Mouse (Mus musculus): ENCODE results near the gene Tmem151b. TPM values are rescaled to one million over a fixed set of nuclear protein-coding genes. Genes with fewer than 3 reads are reported as not detected.

Tmem151b gene
- polyA plus RNA-seq, 1 experiment from 2014 or later = 14.5 TPM

DNA sequence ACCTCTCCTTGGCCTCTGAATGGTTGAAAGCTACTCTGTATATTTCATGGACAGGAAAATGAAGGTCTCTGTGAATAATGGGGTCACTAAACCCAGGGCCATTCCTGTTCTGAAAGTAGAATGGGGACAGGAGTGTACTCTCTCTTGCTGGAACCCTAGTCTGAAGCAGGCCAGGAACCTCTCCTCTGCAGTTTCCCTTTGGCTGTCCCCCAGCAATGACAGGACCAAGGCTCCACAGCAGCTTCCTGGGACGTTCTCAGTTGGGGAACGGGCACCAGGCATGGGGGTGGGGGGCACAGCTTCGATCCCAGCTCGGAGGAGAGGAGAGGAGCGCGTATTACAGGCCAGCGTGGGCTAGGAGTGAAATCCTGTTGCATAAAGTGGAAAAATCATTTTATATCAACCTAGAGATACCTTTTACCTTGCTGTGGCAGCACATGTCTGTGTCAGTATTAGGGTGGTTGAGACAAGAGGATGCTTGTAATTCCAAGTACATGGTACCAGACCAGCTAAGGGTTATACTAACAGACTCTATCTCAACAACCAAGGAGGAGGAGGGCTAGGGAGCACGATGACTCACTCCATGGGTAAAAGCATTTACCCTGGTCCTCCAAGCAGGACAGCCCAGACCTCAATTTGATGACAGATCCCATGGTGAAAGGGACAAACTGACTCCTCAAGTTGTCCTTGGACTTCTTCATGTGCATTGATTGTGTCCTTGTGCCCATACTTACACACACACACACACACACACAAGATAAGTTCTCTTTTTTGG is 25.8 kb upstream of the Tmem151b start:
- in situ Hi-C loops (cut with MboI; ENCODE audit: low pct_unique_long_range_greater_than_20kb) = no loop called here
- ATAC-seq (no peak), DNase-seq (ENCODE audit: low read depth, low spot score) (no peak)
- H3K27me3 ChIP-seq = no peaks in the 10 kb centered on the region
- ChIA-PET CTCF (interaction anchor here (0.6 to 1.7 kb wide), 5 partner anchors 9 to 82 kb away, joined by 3 to 7 read pairs (median 3); partner anchors contain the start of gene Slc35b2), POLR2A (interaction anchor here (0.6 to 0.7 kb wide), 5 partner anchors 10 to 1043 kb away, joined by 3 to 4 read pairs (median 4); no protein-coding TSS in a partner anchor)
- TF ChIP-seq CTCF (IDR thresholded peaks at IDR 0.05) = no peak

DNA sequence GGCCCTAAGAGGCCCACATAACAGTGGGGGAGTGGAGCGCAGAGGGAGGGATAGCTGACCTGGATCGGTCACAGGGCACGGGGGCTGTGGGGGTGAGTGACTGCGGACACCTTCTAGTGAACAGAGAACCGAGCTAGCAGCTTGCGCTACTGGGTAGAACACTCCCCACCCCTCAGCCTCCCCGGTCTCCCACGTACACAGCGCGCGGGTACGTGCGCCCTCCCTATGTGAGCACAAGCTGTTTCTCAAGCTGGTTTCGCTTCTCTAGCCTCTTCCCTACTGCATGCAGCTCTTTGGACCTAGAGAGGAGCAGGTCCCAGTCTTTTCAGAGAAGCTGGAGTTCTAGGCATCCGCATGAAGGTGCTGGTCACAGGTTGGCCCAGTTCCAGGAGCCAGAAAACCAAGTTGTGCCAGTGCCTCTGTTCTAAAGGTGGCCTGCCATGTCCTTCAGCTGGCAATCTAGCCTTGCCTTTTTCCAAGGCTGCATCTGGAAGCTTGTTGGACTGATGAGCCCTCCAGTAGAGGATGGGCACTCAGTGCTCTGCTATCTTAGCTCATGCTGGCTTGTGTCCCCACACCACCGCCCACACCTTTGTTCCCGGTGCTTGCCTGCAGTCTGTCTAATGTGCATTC is 24.8 kb upstream of the Tmem151b start:
- in situ Hi-C loops (cut with MboI; ENCODE audit: low pct_unique_long_range_greater_than_20kb) = no loop called here
- ATAC-seq (no peak), DNase-seq (ENCODE audit: low read depth, low spot score) (no peak)
- ChIA-PET POLR2A (interaction anchor here (0.6 to 1.0 kb wide), 6 partner anchors 10 to 277 kb away, joined by 3 to 7 read pairs (median 4); partner anchors contain the start of gene Slc35b2), CTCF (interaction anchor here (1.0 to 1.7 kb wide), 4 partner anchors 8 to 83 kb away, joined by 3 to 7 read pairs (median 4); partner anchors contain the start of gene Slc35b2)
- H3K27me3 ChIP-seq = no peaks in the 10 kb centered on the region
- TF ChIP-seq CTCF (IDR thresholded peaks at IDR 0.05) = no peak

DNA sequence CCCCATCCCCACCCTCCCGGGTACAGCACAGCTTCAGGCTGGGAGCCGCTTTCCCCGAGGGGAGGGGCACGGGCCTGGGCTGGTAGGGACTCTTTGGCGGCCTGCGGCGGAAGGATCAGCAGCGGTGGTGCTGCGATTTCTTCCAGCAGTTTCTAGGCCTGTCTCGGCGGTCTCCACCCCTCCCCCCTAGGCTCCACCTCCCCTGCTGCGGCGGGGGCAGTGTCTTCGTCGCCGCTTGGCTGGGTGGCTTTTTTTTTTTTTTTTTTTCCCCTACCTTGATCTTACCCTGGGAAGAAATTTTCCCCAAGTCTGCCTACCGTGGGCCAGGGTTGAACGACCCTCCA is 24.3 kb upstream of the Tmem151b start:
- DNase-seq (ENCODE audit: low read depth, low spot score) (no peak), ATAC-seq (peak; percentile 53)
- ChIA-PET POLR2A (interaction anchor here (0.7 to 1.1 kb wide), 8 partner anchors 9 to 278 kb away, joined by 3 to 7 read pairs (median 4); partner anchors contain the start of gene Slc35b2), CTCF (interaction anchor here (1.4 to 1.7 kb wide), 2 partner anchors 10 to 19 kb away, joined by 3 to 7 read pairs; partner anchors contain the start of gene Slc35b2)
- in situ Hi-C loops (cut with MboI; ENCODE audit: low pct_unique_long_range_greater_than_20kb) = no loop called here
- no peak for TF ChIP-seq CTCF (IDR thresholded peaks at IDR 0.05)
- H3K27me3 ChIP-seq = no peaks in the 10 kb centered on the region

DNA sequence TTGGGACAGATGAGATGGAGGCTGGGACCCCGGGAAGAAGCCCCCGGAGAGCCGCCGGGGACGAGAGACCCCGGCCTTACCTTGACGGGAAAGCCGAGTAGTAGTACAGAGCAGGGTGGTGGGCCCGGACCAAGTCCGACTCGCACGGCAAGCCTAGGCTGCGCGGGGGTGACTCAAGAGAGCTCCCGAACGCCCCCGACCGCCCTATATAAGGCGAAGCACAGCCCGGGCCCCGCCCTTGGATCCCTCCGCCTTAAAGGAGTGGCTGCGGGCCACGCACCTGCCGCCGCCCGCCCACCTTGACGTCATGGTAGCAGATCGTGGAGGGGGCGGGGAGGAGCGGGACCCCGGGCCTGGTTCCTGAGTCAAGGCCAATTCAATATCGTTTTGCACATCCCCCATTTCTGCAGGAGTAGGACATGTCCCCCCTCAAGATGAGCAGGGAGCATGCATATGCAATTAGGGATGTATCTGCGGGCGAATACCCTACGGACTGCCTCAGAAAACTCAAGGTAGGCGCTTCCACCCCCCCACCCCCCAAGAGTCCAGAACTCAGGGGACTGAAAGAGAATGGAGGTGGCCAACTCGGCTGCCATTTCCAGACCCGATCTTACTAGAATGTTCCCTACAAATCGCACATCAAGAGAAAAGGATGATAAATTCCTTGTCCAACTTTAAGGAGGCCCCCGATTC is 23.8 kb upstream of the Tmem151b start, which contains the start of gene Hsp90ab1:
Hsp90ab1 (minus strand) TSS at position 185 of the 693 bp plus-strand sequence.
- CTCF ChIA-PET = no interaction called here
- POLR2A ChIA-PET = interaction anchor here (0.7 to 2.0 kb wide), 6 partner anchors 9 to 23 kb away, joined by 3 to 7 read pairs (median 4); partner anchors contain the start of genes Nfkbie and Slc35b2
- TF ChIP-seq CTCF (IDR thresholded peaks at IDR 0.05) = no peak
- DNase-seq (ENCODE audit: low read depth, low spot score) (no peak), ATAC-seq (peak; percentile 47)
- H3K27me3 ChIP-seq = no peaks in the 10 kb centered on the region
- in situ Hi-C loops (cut with MboI; ENCODE audit: low pct_unique_long_range_greater_than_20kb) = no loop called here

DNA sequence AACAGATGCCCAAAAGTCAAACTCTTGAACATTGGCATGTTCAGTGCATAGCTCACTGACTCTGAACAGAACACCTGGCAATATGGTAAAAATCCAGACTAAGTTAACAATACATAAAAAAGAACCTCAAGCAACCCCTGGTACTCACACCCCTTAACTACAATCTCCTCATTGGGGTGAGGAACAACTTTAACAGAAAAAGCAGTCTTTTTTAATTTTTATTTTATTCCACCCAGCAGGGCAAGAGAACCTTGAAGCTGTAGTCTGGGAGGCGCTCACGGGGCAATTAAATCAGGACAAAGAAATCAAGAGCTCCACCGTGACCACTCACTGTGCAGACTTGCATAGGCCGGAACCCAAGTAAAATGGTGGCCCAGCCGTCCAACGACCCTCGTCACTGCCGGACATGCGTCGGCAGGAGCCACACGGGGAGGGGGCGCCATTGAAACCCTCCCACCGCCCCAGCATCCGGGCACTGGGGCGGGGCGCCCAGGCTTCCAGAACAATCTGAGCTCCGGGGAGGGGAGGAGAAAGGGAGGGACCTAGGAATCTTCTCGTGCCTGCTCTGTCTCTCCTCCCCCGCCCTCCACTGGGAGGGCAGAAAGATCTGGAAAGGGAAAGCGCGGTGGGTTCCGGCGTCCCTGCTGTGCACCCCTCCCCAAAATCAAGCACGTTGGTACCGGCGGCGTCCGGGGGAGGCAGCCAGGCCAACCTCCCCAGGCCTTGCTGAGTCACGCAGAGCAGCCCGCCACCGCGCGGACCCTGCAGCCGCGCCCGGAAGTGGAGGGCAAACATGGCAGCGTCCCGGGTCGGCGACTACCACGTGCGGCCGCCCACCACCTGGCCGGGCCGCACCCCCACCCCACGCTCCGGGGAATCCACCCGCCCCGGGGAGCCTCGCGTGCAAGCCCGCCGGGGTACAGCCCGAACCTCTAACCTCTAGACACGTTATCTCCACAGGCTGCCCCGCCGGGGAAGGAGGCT is 22.9 kb upstream of the Tmem151b start:
- no peak for TF ChIP-seq CTCF (IDR thresholded peaks at IDR 0.05)
- DNase-seq (ENCODE audit: low read depth, low spot score) = no peak
- ChIA-PET CTCF (interaction anchor here (1.8 kb wide), 1 partner anchor 16 kb away, joined by 7 read pairs; the partner anchor contains the start of gene Nfkbie), POLR2A (interaction anchor here (0.5 to 2.0 kb wide), 5 partner anchors 8 to 24 kb away, joined by 3 to 5 read pairs (median 4); partner anchors contain the start of genes Nfkbie and Slc35b2)
- no peaks in the 10 kb centered on the region for H3K27me3 ChIP-seq
- ATAC-seq = peak; percentile 22
- in situ Hi-C loops (cut with MboI; ENCODE audit: low pct_unique_long_range_greater_than_20kb) = no loop called here

DNA sequence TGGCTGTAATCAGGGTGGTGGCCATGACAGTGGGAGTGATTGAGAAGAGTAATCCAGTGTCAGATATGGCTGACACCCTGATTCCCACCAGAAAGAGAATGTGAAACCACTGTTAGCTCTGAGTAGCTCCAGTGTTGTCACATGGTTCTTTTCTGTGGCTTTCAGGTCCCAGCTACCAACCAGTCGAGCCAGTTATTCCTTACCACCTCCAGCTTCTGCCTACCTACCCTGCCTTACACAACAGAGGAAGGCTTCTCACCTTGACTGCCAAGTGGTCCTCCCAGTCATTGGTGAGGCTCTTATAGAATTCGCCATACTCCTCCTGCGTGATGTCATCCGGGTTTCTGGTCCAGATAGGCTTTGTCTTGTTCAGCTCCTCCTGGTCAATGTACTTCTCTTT is 20.5 kb upstream of the Tmem151b start:
- no peak for TF ChIP-seq CTCF (IDR thresholded peaks at IDR 0.05)
- ChIA-PET POLR2A (interaction anchor here (1.2 kb wide), 1 partner anchor 14 kb away, joined by 3 read pairs; no protein-coding TSS in a partner anchor), CTCF (interaction anchor here (1.0 kb wide), 1 partner anchor 93 kb away, joined by 3 read pairs; no protein-coding TSS in a partner anchor)
- H3K27me3 ChIP-seq = no peaks in the 10 kb centered on the region
- in situ Hi-C loops (cut with MboI; ENCODE audit: low pct_unique_long_range_greater_than_20kb) = no loop called here
- DNase-seq (ENCODE audit: low read depth, low spot score) = no peak
- no peak for ATAC-seq

DNA sequence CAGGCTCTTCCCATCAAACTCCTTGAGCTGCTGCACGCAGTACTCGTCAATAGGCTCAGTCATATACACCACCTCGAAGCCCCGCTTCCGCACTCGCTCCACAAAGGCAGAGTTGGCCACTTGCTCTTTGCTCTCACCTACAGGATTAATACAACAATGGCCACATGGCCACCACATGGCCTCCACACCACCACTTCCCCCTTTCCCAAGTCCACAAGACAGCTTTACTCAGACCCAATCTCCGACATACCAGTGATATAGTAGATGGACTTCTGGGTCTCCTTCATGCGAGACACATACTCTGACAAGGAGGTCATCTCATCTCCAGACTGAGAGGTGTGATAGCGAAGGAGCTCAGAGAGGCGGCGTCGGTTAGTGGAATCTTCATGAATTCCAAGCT is 19.5 kb upstream of the Tmem151b start:
- ATAC-seq (no peak), DNase-seq (ENCODE audit: low read depth, low spot score) (no peak)
- in situ Hi-C loops (cut with MboI; ENCODE audit: low pct_unique_long_range_greater_than_20kb) = no loop called here
- POLR2A ChIA-PET = interaction anchor here (1.1 to 1.2 kb wide), 2 partner anchors 11 to 13 kb away, joined by 3 read pairs; no protein-coding TSS in a partner anchor
- no peaks in the 10 kb centered on the region for H3K27me3 ChIP-seq
- TF ChIP-seq CTCF (IDR thresholded peaks at IDR 0.05) = no peak
- CTCF ChIA-PET = interaction anchor here (1.1 kb wide), 1 partner anchor 58 kb away, joined by 4 read pairs; no protein-coding TSS in a partner anchor

DNA sequence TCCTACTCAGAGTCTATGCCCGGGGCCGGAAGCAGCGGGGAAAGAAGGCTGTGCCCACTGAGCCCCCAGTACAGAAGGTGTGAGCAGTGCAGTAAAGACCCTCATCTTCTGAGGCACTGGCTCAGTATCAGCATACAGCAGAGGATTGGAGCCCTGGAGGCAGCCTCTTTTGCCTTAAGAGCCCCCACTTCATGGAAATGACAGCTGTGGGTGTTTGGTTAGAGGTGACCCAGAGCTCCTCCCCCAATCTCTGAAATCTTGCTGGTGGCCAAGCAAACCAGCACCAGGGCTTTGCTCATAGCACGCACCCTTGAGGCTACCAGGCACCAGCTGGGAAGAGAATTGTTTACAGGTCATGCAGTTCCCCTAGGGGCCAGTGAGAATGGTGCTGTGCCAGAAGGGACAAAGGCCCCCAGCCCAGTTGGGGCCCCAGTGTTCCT is 17.7 kb upstream of the Tmem151b start:
- ChIA-PET POLR2A (interaction anchor here (0.5 to 1.2 kb wide), 3 partner anchors 9 to 19 kb away, joined by 3 to 5 read pairs (median 3); no protein-coding TSS in a partner anchor), CTCF (no interaction called here)
- in situ Hi-C loops (cut with MboI; ENCODE audit: low pct_unique_long_range_greater_than_20kb) = no loop called here
- DNase-seq (ENCODE audit: low read depth, low spot score) = no peak
- no peaks in the 10 kb centered on the region for H3K27me3 ChIP-seq
- TF ChIP-seq CTCF (IDR thresholded peaks at IDR 0.05) = no peak
- ATAC-seq = no peak
